Comparison of ENCODE assay signal across 8 mouse cellular contexts in the genomic region with DNA sequence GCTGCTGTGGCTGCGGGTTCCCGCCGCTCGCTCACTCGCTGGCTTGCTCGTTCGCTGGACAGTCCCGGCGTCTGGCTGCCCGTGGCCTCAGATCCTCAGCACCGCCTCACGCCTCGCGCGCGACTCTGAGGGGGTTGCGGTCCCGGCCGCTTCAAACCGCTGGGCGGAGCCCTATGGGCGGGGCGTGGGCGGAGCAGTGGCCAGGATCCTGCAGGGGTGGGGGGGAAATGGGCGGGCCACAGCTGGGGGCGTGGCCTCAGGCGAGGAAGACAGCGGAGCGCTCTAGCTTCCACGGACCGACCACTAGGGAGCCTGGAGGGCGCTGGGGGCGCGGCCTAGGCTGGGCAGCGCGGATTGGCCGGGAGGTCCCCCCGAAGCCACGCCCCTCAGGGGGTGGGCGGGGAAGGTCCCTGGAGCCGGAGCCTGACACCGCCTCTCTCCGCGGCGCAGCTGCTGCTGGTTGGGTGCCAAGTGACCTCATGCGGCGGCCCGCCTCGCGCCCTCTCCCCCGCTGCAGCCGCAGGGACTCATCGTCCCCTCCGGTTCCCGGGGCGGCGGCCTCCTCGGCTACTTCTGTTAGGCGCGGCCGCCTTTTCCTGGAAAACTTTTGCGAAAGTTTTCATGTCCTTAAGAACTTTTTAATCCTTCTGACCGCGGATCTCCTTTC. TPM values are rescaled to one million over a fixed set of nuclear protein-coding genes. Genes with fewer than 3 reads are reported as not detected.
A peak's percentile ranks its signal among the peaks of the same experiment; 100 is the strongest.
DNase-seq lines count a peak whose midpoint lies in the region; ATAC-seq lines count a peak whose summit lies in the region.

TSS of gene Clic4 (minus strand) at position 175 of the 667 bp plus-strand sequence.

- H3K36me3 ChIP-seq in hindbrain, embryonic 15.5 days: no peaks in the 10 kb centered on the region

- H3K4me2 ChIP-seq in hindbrain, embryonic 15.5 days: peak within 1 kb of the TSS; percentile 81

- 0 out of 2 replicates have a peak, but pooled peaks cover 2% of the 10 kb centered on the region for H3K27me3 ChIP-seq in hindbrain, embryonic 15.5 days

- H3K4me3 ChIP-seq in hindbrain, embryonic 15.5 days: peak within 1 kb of the TSS; percentile 58

- peaks cover 37% of the 10 kb centered on the region for H3K4me1 ChIP-seq in hindbrain, embryonic 15.5 days (replicated peaks)

- ATAC-seq in hindbrain, embryonic 15.5 days (ENCODE audit: low FRiP score, low read depth): peak; percentile 97

- H3K9me3 ChIP-seq in hindbrain, embryonic 15.5 days: no peaks in the 10 kb centered on the region

- peak within 1 kb of the TSS; percentile 60 for H3K9ac ChIP-seq in hindbrain, embryonic 15.5 days

- peak; percentile 99 for DNase-seq in T-cell, adult 2 months (ENCODE audit: low spot score)
- DNase-seq in cerebellum, postnatal 36 days: peak; percentile 79 to 91
- peak; percentile 93 to 95 for DNase-seq in frontal cortex, postnatal 36 days (ENCODE audit: low spot score in 2 of 2)
- DNase-seq in left cerebral cortex, adult 11 months (ENCODE audit: low spot score): peak; percentile 95
- DNase-seq in lung, postnatal 4 days: peak; percentile 100
- peak; percentile 99 for DNase-seq in retina, postnatal 7 days (ENCODE audit: low read depth, low spot score)
- DNase-seq in urinary bladder, adult 2 months (ENCODE audit: low spot score): peak; percentile 98

- WGBS in hindbrain, embryonic 15.5 days: under 1% methylated on average over 57 of the region's 64 CpGs

- H3K27ac ChIP-seq in hindbrain, embryonic 15.5 days (replicated peaks): peak within 1 kb of the TSS; percentile 82

RNA-seq across cellular contexts. Expression of gene Clic4, which starts in this region (rescaled TPM):
- polyA plus RNA-seq in hindbrain, embryonic 15.5 days (2015; fragmentation: Nextera tagmentation; extraction: Ambion mirVana): 67.1 and 73.3 TPM in 2 replicates
- polyA plus RNA-seq in urinary bladder, adult 2 months (2012; rRNA removed): 151 and 185 TPM in 2 replicates

Comparison
In these comparisons a context has a peak if more than half of its experiments do, and no peak if none do; other contexts are left out.
1. Peak in every context shown above with its lines: DNase-seq, ATAC-seq, H3K4me3 ChIP-seq and H3K27ac ChIP-seq.